Mouse (Mus musculus) spleen, postnatal 0 days (tissue): ENCODE measurements around the gene Snrpf. TPM values are rescaled to one million over a fixed set of nuclear protein-coding genes. Genes with fewer than 3 reads are reported as not detected.

Experiments used
- polyA plus RNA-seq: library from polyadenylated mRNA; unstranded; fragments of >200 nt; fragmentation: Nextera tagmentation; extraction: Ambion mirVana; gene quantifications from 2 replicates; pipeline ENCODE4 v1.2.1, GENCODE M21; 2015

Gene Snrpf
- polyA plus RNA-seq: 119 and 131 TPM in 2 replicates

DNA sequence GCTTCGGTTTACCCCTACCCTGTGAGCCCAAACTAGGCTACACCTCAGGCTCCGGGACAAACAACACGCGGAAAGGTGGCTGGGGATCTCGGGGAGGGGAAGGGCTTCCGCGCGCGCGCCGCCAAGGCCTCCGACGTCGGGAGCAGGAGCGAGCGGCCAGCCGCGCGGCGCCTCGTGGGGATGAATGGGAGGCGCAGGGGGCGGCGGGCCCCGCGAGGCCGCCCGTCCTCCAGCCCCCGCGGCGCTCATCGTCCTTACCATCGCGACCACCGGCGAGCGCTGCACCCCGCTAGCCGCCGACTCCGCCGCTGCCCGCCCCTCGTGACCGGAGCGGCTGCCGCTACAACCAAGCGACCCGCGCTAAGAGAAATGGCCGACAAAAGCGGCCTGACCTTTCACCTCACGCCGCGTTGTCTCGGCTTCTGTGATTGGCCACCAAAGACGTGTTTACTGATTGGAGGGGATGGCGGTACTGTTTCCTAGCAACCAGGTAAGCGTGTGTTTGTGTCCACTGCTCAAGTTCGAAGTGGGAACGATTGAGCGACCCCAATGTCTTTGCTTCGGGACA lies at the start of gene Snrpf:
Gene Snrpf (minus strand): TSS at position 426 of the 568 bp plus-strand sequence.

DNA sequence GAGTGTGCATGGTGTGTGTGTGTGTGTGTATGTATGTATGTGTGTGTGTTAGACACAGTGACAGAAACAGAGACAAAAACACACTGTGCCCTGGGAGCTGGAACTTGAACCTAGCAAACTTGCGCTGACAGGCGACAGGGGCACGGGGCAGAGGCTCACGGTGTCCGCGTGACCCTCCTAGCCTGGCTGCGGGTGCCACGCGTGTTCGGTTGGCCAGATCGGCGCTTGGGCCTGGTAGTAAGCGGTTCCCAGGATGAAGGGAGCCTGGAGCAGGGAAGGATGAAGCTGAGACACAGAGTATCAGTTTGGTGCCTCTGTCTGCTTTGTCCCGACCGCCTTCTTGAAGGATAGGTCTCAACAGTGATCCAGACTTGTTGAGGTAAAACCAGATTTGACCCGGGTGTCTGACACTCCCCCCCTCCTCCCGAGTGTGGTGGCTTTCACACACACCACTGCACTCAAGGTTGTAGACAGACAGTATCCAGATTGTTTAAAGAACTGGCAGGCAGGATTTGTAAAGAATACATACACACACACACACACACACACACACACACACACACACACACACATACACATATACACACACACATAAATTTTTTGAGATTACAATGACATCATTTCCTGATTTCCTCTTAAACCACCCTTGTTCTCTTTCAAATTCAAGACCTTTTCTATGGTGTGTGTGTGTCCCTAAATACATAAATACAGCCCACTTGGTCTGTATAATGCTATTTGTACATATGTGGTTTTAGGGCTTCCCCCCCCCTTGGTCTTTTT lies 48.9 kb downstream of the Snrpf start, which contains the start of gene Ccdc38:
Gene Ccdc38 (plus strand): TSS at position 202 of the 780 bp plus-strand sequence.

DNA sequence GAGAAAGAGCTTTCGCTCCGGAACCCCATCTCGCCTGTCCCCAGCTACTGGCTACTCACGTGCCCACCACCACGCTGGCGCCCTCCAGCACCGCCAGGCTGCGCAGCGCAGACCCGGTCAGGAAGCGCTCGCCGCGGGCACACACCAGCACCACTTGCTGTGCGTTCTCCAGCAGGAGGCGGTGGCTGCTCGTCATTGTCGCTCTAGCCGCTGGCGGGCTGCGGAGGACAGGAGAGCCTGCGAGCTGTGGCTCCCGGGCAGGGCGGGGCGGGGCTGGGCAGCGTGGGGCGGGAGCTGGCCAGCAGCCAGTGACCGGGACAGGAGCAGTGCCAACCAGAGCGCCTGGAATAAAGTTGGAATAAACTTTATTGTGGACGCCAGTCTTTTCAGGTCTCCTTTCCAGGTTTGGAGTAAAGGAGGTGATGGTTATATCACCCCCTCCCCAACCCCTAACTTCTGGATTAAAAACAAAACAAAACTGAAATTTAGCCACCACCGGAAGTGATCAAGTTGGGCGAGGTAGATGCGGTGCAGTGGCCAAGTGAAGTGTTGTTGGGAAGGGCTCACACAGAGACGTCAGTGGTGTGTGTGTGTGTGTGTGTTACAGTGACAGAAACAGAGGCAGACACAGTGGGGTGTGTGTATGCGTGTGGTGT lies 49.6 kb downstream of the Snrpf start, which contains the start of gene Amdhd1:
Gene Amdhd1 (minus strand): TSS at position 259 of the 656 bp plus-strand sequence.

Other genes with a start within 250 kb of the Snrpf start
- 106 and 125 TPM in 2 replicates for gene Lta4h, start 136.3 kb downstream of the Snrpf start, polyA plus RNA-seq
- gene Hal, start 100.9 kb downstream of the Snrpf start, polyA plus RNA-seq: 0.57 and 0.85 TPM in 2 replicates
- gene Amdhd1, start 49.7 kb downstream of the Snrpf start, polyA plus RNA-seq: 0.11 and 0.19 TPM in 2 replicates
- gene Ccdc38, start 49.1 kb downstream of the Snrpf start, polyA plus RNA-seq: 0.13 and 0.62 TPM in 2 replicates
- gene Ntn4, start 51.0 kb upstream of the Snrpf start, polyA plus RNA-seq: 0.78 and 0.88 TPM in 2 replicates
- 0.93 and 1.4 TPM in 2 replicates for gene Usp44, start 241.8 kb upstream of the Snrpf start, polyA plus RNA-seq